Mouse (Mus musculus): Measurements from ENCODE around the gene Epha1. TPM values are rescaled to one million over a fixed set of nuclear protein-coding genes. Genes with fewer than 3 reads are reported as not detected.

Epha1 gene
- 16.3 and 16.9 TPM in 2 replicates for polyA plus RNA-seq (2015; fragmentation: Nextera tagmentation; extraction: Ambion mirVana)

DNA sequence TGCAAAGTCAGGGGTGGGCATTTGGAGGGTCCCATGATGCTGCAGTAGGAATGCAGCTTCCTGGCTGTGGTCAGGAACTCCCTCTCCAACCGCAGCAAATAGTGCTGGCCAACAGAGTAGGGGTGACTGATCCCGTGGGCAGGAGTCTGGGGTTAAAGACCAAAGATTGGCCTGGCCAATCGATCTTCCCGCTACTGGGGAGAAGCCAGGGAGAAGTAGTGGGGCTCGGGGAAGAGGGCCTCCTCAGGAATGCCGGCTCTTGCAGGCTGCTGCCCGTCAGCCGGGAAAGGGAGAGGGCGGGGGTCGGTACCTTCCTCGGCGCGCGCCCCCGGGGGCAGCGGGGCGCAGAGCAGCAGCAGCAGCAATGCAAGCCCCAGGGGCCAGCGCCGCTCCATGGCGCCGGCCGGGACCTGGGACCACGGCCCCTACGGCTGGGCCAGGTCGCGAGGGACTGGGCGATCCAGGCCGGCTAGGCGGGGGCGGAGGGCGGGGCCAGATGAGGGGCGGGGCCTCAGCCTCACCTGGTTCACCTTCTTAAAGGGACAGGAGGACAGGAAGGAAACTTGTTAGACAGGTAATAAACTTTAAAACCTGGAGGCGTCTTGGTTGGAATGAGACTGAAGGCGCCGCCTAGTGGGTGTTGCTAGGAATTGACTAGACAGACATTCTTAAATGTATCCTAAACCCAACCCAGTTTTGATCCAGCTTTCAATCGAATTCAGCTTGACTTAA, at the start of gene Epha1:
TSS of gene Epha1 (minus strand) at position 453 of the 732 bp plus-strand sequence.
- Histone ChIP-seq H3K4me3 (replicated peaks) (peak within 1 kb of the TSS; percentile 59), H3K4me1 (peaks cover 33% of the 10 kb centered on the region), H3K9me3 (no peaks in the 10 kb centered on the region), H3K9ac (peak within 1 kb of the TSS; percentile 37; the same call in 1 of the 2 replicates), H3K36me3 (no peaks in the 10 kb centered on the region), H3K27me3 (replicated peaks) (no peaks in the 10 kb centered on the region), H3K4me2 (peak within 1 kb of the TSS; percentile 91), H3K27ac (peak within 1 kb of the TSS; percentile 55)
- WGBS = under 1% methylated on average over 29 of the region's 36 CpGs
- peak; percentile 82 for ATAC-seq (ENCODE audit: insufficient read depth, low FRiP score, low read depth)

DNA sequence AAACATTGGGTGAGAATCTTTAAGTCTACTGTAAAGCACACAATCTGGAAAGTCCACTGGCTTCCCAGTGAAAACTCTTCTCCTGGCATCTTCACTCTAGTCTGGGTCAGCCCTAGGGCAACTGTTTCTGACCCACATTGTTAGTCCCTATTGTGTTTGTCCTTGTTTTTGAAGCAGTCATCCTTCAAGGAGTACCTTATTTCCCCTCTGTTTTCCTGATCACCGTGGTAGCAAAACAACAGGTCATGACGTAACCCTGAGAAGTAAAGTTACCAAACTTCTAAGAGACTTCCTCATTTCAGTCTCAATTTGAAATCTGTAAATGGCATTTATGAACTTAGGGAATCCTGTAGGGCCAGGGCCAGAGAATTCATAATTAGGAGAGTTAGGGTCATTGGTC, 48.4 kb upstream of the Epha1 start:
- no peak for ATAC-seq (ENCODE audit: insufficient read depth, low FRiP score, low read depth)

DNA sequence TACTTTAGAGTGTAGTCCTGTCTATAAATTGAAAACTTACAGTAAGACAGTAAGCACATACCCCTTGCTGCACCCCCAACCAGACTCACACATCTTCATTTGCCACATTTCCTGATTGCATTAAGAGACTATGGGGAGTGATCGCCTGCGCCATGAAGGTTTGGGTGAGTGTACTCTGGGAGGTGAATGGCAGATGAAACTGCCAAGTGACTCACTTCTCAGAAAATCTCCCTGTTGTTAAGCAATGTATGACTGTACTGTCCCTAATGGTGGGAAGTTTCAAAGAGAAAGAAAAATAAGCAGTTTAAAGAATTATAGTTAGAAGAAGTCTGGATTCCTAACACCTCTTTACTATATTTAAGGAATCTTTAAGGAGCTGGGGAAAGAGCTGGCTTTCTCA, 46.4 kb upstream of the Epha1 start:
- Histone ChIP-seq H3K4me2 (no peak overlapping the region), H3K9ac (no peak overlapping the region), H3K4me3 (replicated peaks) (no peak overlapping the region), H3K36me3 (no peaks in the 10 kb centered on the region), H3K9me3 (no peaks in the 10 kb centered on the region), H3K27me3 (replicated peaks) (no peaks in the 10 kb centered on the region), H3K27ac (no peak overlapping the region), H3K4me1 (no peaks in the 10 kb centered on the region)
- 81% methylated on average over 2 of the region's 2 CpGs for WGBS
- no peak for ATAC-seq (ENCODE audit: insufficient read depth, low FRiP score, low read depth)

More for the DNA sequence above, 48.4 kb upstream of the Epha1 start:
- no peak overlapping the region for H3K27ac ChIP-seq
- no peaks in the 10 kb centered on the region for H3K27me3 ChIP-seq (replicated peaks)
- no peak overlapping the region for H3K9ac ChIP-seq
- no peaks in the 10 kb centered on the region for H3K4me1 ChIP-seq
- 77% methylated on average over 2 of the region's 2 CpGs for WGBS
- H3K4me2 ChIP-seq = no peak overlapping the region
- H3K36me3 ChIP-seq = no peaks in the 10 kb centered on the region
- H3K9me3 ChIP-seq = no peaks in the 10 kb centered on the region
- H3K4me3 ChIP-seq (replicated peaks) = no peak overlapping the region

DNA sequence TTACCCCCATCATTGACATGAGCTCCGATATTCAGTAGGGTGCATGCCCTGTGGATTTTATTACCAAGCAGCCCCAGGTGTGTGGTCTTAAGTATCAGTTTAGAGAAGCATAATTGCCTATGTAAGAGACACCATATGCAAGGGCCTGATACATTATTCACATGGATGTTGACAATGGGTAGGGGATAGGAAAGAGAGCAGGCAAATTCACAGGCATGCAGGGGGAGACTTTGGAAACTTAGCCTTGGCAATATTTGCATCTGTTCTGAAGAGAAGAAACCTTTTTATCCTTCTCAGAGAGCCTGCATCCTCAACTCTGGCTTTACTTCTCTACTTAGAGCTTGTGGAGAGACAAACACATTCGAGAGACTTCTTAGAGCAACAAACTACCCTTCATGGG, 32.1 kb upstream of the Epha1 start, which contains the start of gene Tas2r135:
TSS of gene Tas2r135 (plus strand) at position 301 of the 400 bp plus-strand sequence.
- H3K9ac ChIP-seq = no peak within 1 kb of the TSS
- no peak within 1 kb of the TSS for H3K4me3 ChIP-seq (replicated peaks)
- no peaks in the 10 kb centered on the region for H3K9me3 ChIP-seq
- ATAC-seq (ENCODE audit: insufficient read depth, low FRiP score, low read depth) = no peak
- no peak within 1 kb of the TSS for H3K4me2 ChIP-seq
- no peaks in the 10 kb centered on the region for H3K27me3 ChIP-seq (replicated peaks)
- H3K27ac ChIP-seq = no peak within 1 kb of the TSS
- no peaks in the 10 kb centered on the region for H3K4me1 ChIP-seq
- no peaks in the 10 kb centered on the region for H3K36me3 ChIP-seq
- 70% methylated on average over 2 of the region's 2 CpGs for WGBS

DNA sequence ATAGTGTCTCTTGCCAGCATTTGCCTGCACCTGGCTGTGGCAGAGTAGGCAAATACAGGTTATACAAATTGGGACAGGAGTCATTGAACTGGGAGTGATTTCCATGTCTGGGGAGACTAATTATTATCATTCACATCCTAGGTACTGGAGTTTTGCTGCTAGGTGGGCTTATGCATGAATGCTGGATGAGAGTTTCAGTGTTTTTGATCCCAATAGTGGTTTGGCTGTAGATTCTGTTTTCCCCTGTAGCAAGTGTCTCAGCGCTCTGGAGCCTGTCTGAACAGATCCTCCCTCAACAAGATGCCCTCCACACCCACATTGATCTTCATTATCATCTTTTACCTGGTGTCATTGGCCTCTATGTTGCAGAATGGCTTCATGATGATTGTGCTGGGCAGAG, 26.9 kb upstream of the Epha1 start, which contains the start of gene Tas2r143:
TSS of gene Tas2r143 (plus strand) at position 301 of the 400 bp plus-strand sequence.
- H3K36me3 ChIP-seq = no peaks in the 10 kb centered on the region
- no peak within 1 kb of the TSS for H3K4me2 ChIP-seq
- H3K4me1 ChIP-seq = peaks cover 8% of the 10 kb centered on the region; the same call in 1 of the 2 replicates
- H3K4me3 ChIP-seq (replicated peaks) = no peak within 1 kb of the TSS
- ATAC-seq (ENCODE audit: insufficient read depth, low FRiP score, low read depth) = no peak
- WGBS = 79% methylated on average over 1 of the region's 1 CpGs
- no peak within 1 kb of the TSS for H3K27ac ChIP-seq
- no peaks in the 10 kb centered on the region for H3K27me3 ChIP-seq (replicated peaks)
- no peak within 1 kb of the TSS for H3K9ac ChIP-seq
- no peaks in the 10 kb centered on the region for H3K9me3 ChIP-seq

DNA sequence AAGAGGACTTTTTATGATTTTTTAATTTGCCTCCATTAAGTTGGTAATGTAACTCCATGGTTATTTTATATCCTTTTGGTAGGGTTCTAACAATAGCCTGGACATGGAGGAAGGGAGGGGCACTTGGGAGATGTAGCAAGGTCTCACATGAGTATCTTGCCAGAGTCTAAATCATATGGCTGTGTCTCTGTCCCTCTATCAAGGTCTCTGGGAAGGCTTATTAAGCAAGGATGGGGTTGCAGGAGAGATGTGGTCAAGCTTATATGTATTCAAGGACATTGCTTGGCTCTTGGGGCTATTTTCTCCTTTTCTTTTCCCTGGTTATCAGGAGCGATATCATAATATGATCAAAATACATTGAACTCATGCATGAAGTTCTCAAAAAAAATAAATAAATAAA, 25.9 kb upstream of the Epha1 start:
- Histone ChIP-seq H3K4me2 (no peak overlapping the region), H3K27ac (no peak overlapping the region), H3K36me3 (no peaks in the 10 kb centered on the region), H3K27me3 (replicated peaks) (no peaks in the 10 kb centered on the region), H3K4me3 (replicated peaks) (no peak overlapping the region), H3K4me1 (peaks cover 8% of the 10 kb centered on the region; the same call in 1 of the 2 replicates), H3K9ac (no peak overlapping the region), H3K9me3 (no peaks in the 10 kb centered on the region)
- WGBS = 97% methylated on average over 1 of the region's 1 CpGs
- ATAC-seq (ENCODE audit: insufficient read depth, low FRiP score, low read depth) = no peak

DNA sequence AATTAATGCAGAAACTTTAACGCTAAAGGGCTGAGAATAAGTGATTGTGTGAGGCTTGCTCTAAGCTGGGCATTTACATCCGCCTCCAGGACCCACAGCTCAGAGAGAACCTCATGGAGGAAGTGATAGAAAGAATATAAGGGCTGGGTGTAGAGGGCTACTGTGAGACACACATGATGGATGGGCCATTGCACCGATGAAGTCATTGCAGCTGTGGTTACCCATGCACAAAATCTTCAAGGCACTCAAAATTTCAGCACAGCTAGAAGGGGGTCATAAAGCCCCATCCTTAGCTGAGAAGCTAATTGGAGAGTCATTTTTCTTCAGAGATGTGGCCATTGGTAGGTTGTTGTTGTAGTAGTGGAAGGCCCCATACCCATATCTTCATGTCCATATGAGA, 25.2 kb upstream of the Epha1 start:
- H3K36me3 ChIP-seq = no peaks in the 10 kb centered on the region
- 74% methylated on average over 3 of the region's 3 CpGs for WGBS
- no peaks in the 10 kb centered on the region for H3K27me3 ChIP-seq (replicated peaks)
- peaks cover 8% of the 10 kb centered on the region; the same call in 1 of the 2 replicates for H3K4me1 ChIP-seq
- H3K4me2 ChIP-seq = no peak overlapping the region
- no peak overlapping the region for H3K9ac ChIP-seq
- H3K27ac ChIP-seq = no peak overlapping the region
- no peak overlapping the region for H3K4me3 ChIP-seq (replicated peaks)
- H3K9me3 ChIP-seq = no peaks in the 10 kb centered on the region
- no peak for ATAC-seq (ENCODE audit: insufficient read depth, low FRiP score, low read depth)

DNA sequence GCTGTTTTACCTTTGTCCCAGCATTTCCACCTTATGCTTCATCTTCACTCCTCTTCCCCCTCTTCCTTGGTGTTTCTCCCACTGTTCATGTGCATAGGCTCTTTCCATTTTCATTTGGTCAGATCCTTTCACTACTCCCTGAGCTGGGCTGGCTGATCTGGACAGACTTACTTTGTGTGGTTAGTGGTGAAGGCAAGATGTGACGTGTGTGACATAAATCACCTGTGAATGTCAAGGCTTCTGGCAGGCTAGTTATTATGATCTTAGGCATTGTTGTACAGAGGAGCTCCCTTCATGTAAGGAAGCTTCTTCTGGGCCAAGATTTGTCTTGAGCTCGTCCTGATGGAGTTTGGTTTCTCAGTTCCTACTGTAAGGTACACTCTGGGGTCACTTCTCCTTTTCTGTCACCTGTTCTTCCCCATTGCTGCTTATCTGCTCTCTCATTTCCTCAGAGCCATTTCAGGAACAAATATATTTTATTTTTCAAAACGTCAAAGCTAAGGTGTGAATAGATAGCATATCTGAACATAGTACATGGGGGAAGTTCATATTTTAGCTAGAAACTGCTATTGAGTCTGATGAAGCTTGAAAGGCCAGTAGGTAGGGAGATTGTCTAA, 24.1 kb upstream of the Epha1 start:
- no peak overlapping the region for H3K4me2 ChIP-seq
- 46% methylated on average over 3 of the region's 3 CpGs for WGBS
- no peak for ATAC-seq (ENCODE audit: insufficient read depth, low FRiP score, low read depth)
- no peaks in the 10 kb centered on the region for H3K9me3 ChIP-seq
- H3K4me1 ChIP-seq = peaks cover 8% of the 10 kb centered on the region; the same call in 1 of the 2 replicates
- no peak overlapping the region for H3K9ac ChIP-seq
- no peaks in the 10 kb centered on the region for H3K36me3 ChIP-seq
- H3K27me3 ChIP-seq (replicated peaks) = no peaks in the 10 kb centered on the region
- peak overlapping the region; percentile 67; the same call in 1 of the 2 replicates for H3K27ac ChIP-seq
- no peak overlapping the region for H3K4me3 ChIP-seq (replicated peaks)

DNA sequence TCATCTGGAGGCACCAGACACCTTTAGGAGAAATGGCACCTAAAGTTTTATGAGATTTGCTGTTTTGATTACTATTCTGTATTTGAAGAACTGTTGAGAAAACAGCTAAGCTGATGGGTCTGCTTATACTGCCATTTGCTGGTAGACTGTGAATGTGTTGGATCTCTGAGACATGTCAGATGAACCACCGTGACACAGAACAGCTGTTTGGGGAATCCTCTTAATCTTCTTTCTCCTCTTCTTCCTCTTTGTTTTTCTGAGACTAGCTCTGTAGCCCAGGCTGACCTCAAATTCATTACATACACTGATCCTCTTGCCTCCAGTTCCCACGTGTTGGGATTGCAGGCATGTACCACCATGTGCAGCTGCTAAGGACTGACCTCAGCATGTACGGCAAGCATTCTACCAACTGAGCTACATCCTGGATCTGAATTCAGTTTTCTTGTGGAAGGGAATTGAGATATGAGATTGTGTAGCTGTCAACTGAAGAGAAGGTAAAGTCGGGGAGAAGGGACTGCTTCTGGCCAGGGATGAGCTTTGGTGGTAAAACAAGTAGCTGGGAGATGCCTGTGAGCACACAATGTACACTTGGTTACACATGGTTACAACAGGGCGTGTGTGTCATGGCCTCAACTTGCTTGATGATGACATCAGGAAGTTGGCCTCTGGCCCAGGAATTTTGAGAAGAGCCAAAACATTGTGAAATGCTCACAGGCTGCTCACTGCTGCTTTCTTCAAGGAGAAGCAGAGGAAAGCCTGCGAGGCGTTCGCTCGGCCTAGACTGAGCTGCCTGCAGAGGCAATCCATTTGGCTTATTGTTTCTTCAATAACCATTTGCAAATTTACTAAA, 23.1 kb upstream of the Epha1 start:
- 41% methylated on average over 9 of the region's 9 CpGs for WGBS

DNA sequence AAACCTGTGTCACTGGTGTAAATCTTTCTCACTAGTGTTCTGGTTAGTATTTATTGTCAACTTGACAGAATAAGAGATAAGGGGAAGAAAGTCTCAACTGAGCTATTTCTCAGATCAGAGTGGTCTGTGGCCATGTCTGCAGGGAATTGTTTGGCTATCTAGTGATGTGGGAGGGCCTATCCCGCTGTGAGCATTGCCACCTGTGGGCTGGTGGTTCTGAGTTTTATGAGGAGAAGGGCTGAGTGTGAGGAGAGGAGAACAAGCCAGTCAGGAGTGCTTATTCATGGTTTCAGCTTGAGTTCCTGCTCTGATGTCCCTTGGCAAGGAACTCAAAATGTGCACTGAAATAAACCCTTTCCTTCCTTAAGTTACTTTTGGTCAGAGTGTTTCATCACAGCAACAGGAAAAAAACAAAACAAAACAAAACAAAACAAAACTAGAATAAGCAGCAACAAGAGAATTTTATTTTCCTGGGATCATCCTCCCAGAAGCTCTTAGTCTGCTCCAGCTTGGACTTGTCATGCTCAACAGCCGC, 18.8 kb upstream of the Epha1 start:
- no peaks in the 10 kb centered on the region for H3K36me3 ChIP-seq
- ATAC-seq (ENCODE audit: insufficient read depth, low FRiP score, low read depth) = no peak
- no peaks in the 10 kb centered on the region for H3K9me3 ChIP-seq
- no peak overlapping the region for H3K4me3 ChIP-seq (replicated peaks)
- no peak overlapping the region for H3K9ac ChIP-seq
- no peak overlapping the region; the same call in 1 of the 2 replicates for H3K27ac ChIP-seq
- no peak overlapping the region for H3K4me2 ChIP-seq
- H3K4me1 ChIP-seq = peaks cover 7% of the 10 kb centered on the region; the same call in 1 of the 2 replicates
- no peaks in the 10 kb centered on the region for H3K27me3 ChIP-seq (replicated peaks)
- 15% methylated on average over 2 of the region's 2 CpGs for WGBS

More for the DNA sequence above, 23.1 kb upstream of the Epha1 start:
- Histone ChIP-seq H3K4me3 (replicated peaks) (no peak overlapping the region), H3K27ac (peak overlapping the region; percentile 67), H3K4me2 (no peak overlapping the region), H3K4me1 (peaks cover 13% of the 10 kb centered on the region; the same call in 1 of the 2 replicates), H3K27me3 (replicated peaks) (no peaks in the 10 kb centered on the region), H3K9me3 (no peaks in the 10 kb centered on the region), H3K36me3 (no peaks in the 10 kb centered on the region), H3K9ac (no peak overlapping the region)
- ATAC-seq (ENCODE audit: insufficient read depth, low FRiP score, low read depth) = peak; percentile 65

DNA sequence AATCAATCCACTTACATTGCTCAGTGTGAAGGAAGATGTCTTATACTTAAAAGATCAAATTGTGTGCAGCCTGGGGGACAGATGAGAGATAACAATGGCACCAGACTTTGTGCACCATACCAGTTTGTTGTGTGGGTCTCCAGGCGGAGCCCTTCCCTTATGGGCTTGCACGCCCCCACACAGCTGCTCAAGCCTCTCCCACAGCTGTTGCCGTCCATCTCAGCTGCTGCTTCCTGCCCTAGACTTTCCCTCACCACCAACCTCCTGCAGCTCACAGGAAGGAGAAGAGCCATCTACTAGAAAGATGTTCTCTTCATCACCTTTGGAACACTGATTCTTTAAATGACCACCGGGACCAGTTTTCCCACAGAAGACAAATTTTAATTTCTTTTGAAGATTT, 12.6 kb upstream of the Epha1 start:
- Histone ChIP-seq H3K4me3 (replicated peaks) (no peak overlapping the region), H3K4me1 (no peaks in the 10 kb centered on the region), H3K9me3 (no peaks in the 10 kb centered on the region), H3K27me3 (replicated peaks) (no peaks in the 10 kb centered on the region), H3K9ac (no peak overlapping the region), H3K27ac (no peak overlapping the region), H3K36me3 (no peaks in the 10 kb centered on the region), H3K4me2 (no peak overlapping the region)
- 64% methylated on average over 4 of the region's 4 CpGs for WGBS
- ATAC-seq (ENCODE audit: insufficient read depth, low FRiP score, low read depth) = no peak

All from stomach, embryonic 15.5 days (tissue).